9 mouse cellular contexts compared by ENCODE assay signal in genomic region chr1:181255450-181255849, GRCm38 (mm10). TPM values are rescaled to one million over a fixed set of nuclear protein-coding genes. Genes with fewer than 3 reads are reported as not detected.
DNase-seq lines count a peak whose midpoint lies in the region; ATAC-seq and TF ChIP-seq lines count a peak whose summit lies in the region.
"Had no signal": no experiment of that assay in that cellular context is flagged by ENCODE, and none has a peak within 500 bp of the region (broad histone marks: within the 10 kb centered on the region; RNA-seq: fewer than 3 reads in every experiment).

No protein-coding gene starts in this region.

- peak; percentile 12 for DNase-seq in lung, postnatal 0 days (ENCODE audit: low spot score)
- DNase-seq in lung, postnatal 36 days, result no peak
- DNase-seq in stomach, postnatal 0 days (ENCODE audit: low spot score), result no peak
- no peak for DNase-seq in ovary, adult 18-20 months (ENCODE audit: low spot score)

- no peaks in the 10 kb centered on the region for H3K27me3 ChIP-seq in lung, postnatal 0 days (replicated peaks; ENCODE audit: insufficient read depth, low read length)
- no peaks in the 10 kb centered on the region for H3K27me3 ChIP-seq in forebrain, embryonic 13.5 days
- H3K27me3 ChIP-seq in limb, embryonic 13.5 days, result peaks cover 9% of the 10 kb centered on the region; the same call in 1 of the 2 replicates
- no peaks in the 10 kb centered on the region for H3K27me3 ChIP-seq in stomach, postnatal 0 days (ENCODE audit: control insufficient read depth, insufficient read depth, low read length)
- H3K27me3 ChIP-seq: Patski had no signal

- 50% methylated on average over 9 of the region's 9 CpGs for WGBS in lung, postnatal 0 days
- 69% methylated on average over 9 of the region's 9 CpGs for WGBS in forebrain, embryonic 13.5 days
- 44% methylated on average over 9 of the region's 9 CpGs for WGBS in limb, embryonic 13.5 days
- 40% methylated on average over 9 of the region's 9 CpGs for WGBS in stomach, postnatal 0 days

- H3K36me3 ChIP-seq in lung, postnatal 0 days (ENCODE audit: insufficient read depth, low read length), result no peaks in the 10 kb centered on the region
- H3K36me3 ChIP-seq in forebrain, embryonic 13.5 days (ENCODE audit: poor library complexity, severe bottlenecking), result no peaks in the 10 kb centered on the region
- H3K36me3 ChIP-seq in limb, embryonic 13.5 days, result no peaks in the 10 kb centered on the region
- no peaks in the 10 kb centered on the region for H3K36me3 ChIP-seq in stomach, postnatal 0 days (ENCODE audit: control insufficient read depth, insufficient read depth, low read length)

- TF ChIP-seq CTCF in lung, postnatal 0 days (IDR thresholded peaks at IDR 0.05), result no peak
- TF ChIP-seq CTCF in stomach, postnatal 0 days (IDR thresholded peaks at IDR 0.05; ENCODE audit: low read depth), result no peak

- no peak for ATAC-seq in lung, postnatal 0 days
- no peak for ATAC-seq in forebrain, embryonic 13.5 days
- no peak for ATAC-seq in limb, embryonic 13.5 days (ENCODE audit: low FRiP score, low read depth)
- ATAC-seq in stomach, postnatal 0 days (ENCODE audit: low FRiP score, low TSS enrichment), result no peak
- no peak; the same call in 1 of the 2 replicates for ATAC-seq in megakaryocyte-erythroid progenitor cell, adult 5-6 weeks (replicated peaks; ENCODE audit: low FRiP score, low TSS enrichment, poor library complexity, severe bottlenecking)
- no peak for ATAC-seq in erythroid progenitor cell, adult 5-6 weeks (replicated peaks; ENCODE audit: low FRiP score, poor library complexity, severe bottlenecking)
- ATAC-seq: Patski had no signal

- no peaks in the 10 kb centered on the region for H3K9me3 ChIP-seq in lung, postnatal 0 days (ENCODE audit: low read length)
- H3K9me3 ChIP-seq in forebrain, embryonic 13.5 days (replicated peaks), result no peaks in the 10 kb centered on the region
- H3K9me3 ChIP-seq in limb, embryonic 13.5 days, result no peaks in the 10 kb centered on the region
- no peaks in the 10 kb centered on the region for H3K9me3 ChIP-seq in stomach, postnatal 0 days (ENCODE audit: control insufficient read depth, low read length)

- no peak for TF ChIP-seq EP300 in lung, postnatal 0 days (IDR thresholded peaks at IDR 0.05)
- TF ChIP-seq EP300 in stomach, postnatal 0 days (optimal IDR thresholded peaks at IDR 0.05), result no peak

- peaks cover 5% of the 10 kb centered on the region; the same call in 1 of the 2 replicates for H3K4me1 ChIP-seq in lung, postnatal 0 days (ENCODE audit: insufficient read depth, low read depth, low read length)
- H3K4me1 ChIP-seq in forebrain, embryonic 13.5 days, result peaks cover 33% of the 10 kb centered on the region
- H3K4me1 ChIP-seq in limb, embryonic 13.5 days, result peaks cover 58% of the 10 kb centered on the region
- H3K4me1 ChIP-seq in stomach, postnatal 0 days (replicated peaks; ENCODE audit: control insufficient read depth, insufficient read depth), result peaks cover 3% of the 10 kb centered on the region

- H3K4me2 ChIP-seq in lung, postnatal 0 days (replicated peaks; ENCODE audit: low read depth, low read length), result peak overlapping the region; percentile 82; the same call in 1 of the 2 replicates
- H3K4me2 ChIP-seq in forebrain, embryonic 13.5 days, result peak overlapping the region; percentile 69; the same call in 1 of the 2 replicates
- H3K4me2 ChIP-seq in limb, embryonic 13.5 days (replicated peaks), result peak overlapping the region; percentile 79; the same call in 1 of the 2 replicates
- H3K4me2 ChIP-seq in stomach, postnatal 0 days (replicated peaks; ENCODE audit: low read depth), result peak overlapping the region; percentile 76; the same call in 1 of the 2 replicates

- no peak overlapping the region for H3K4me3 ChIP-seq in lung, postnatal 0 days (ENCODE audit: low read depth, low read length)
- 0 out of 2 replicates have a peak overlapping the region, but pooled peaks have one; percentile 39 for H3K4me3 ChIP-seq in forebrain, embryonic 13.5 days
- no peak overlapping the region for H3K4me3 ChIP-seq in limb, embryonic 13.5 days
- no peak overlapping the region; the same call in 1 of the 2 replicates for H3K4me3 ChIP-seq in stomach, postnatal 0 days (ENCODE audit: low read depth, low read length)

- 0 out of 2 replicates have a peak overlapping the region, but pooled peaks have one; percentile 83 for H3K27ac ChIP-seq in lung, postnatal 0 days (ENCODE audit: low read length)
- H3K27ac ChIP-seq in forebrain, embryonic 13.5 days, result no peak overlapping the region
- no peak overlapping the region for H3K27ac ChIP-seq in limb, embryonic 13.5 days
- H3K27ac ChIP-seq in stomach, postnatal 0 days (replicated peaks), result peak overlapping the region; percentile 97

- H3K9ac ChIP-seq in lung, postnatal 0 days (replicated peaks; ENCODE audit: low read depth), result no peak overlapping the region
- H3K9ac ChIP-seq in forebrain, embryonic 13.5 days, result no peak overlapping the region
- H3K9ac ChIP-seq in limb, embryonic 13.5 days, result no peak overlapping the region
- H3K9ac ChIP-seq in stomach, postnatal 0 days (ENCODE audit: low read length), result no peak overlapping the region

RNA-seq across cellular contexts. Expression of gene Wdr26, which starts 43.6 kb away (rescaled TPM):
- polyA plus RNA-seq in lung, postnatal 0 days (2015; fragmentation: Nextera tagmentation; extraction: Ambion mirVana), result 49.1 and 50.9 TPM in 2 replicates
- polyA plus RNA-seq in forebrain, embryonic 13.5 days (2015; fragmentation: Nextera tagmentation; extraction: Ambion mirVana), result 44.7 and 45.2 TPM in 2 replicates
- polyA plus RNA-seq in limb, embryonic 13.5 days (2015; fragmentation: Nextera tagmentation; extraction: Ambion mirVana), result 40.5 and 44.4 TPM in 2 replicates
- polyA plus RNA-seq in stomach, postnatal 0 days (2015; fragmentation: Nextera tagmentation; extraction: Ambion mirVana), result 42.1 and 45.4 TPM in 2 replicates
- total RNA-seq in megakaryocyte-erythroid progenitor cell, adult 5-6 weeks (2014; fragmentation: Nextera tagmentation), result 93.5 and 155 TPM in 2 replicates
- total RNA-seq in megakaryocyte-erythroid progenitor cell, adult 5-6 weeks (2017), result 84.8 and 102 TPM in 2 replicates
- 344 and 373 TPM in 2 replicates for total RNA-seq in erythroid progenitor cell, adult 5-6 weeks (2015; ENCODE audit: low replicate concordance)
- 381 and 400 TPM in 2 replicates for total RNA-seq in erythroid progenitor cell, adult 5-6 weeks (2017; ENCODE audit: low replicate concordance)

Comparison
In these comparisons a context has a peak if more than half of its experiments do, and no peak if none do; other contexts are left out.
1. H3K27ac ChIP-seq: peak in lung, postnatal 0 days (single experiment) and stomach, postnatal 0 days (single experiment); none in forebrain, embryonic 13.5 days (single experiment) and limb, embryonic 13.5 days (single experiment).
2. Peak in every context shown above with its lines, with median percentiles within 50 percentile points of each other: H3K4me2 ChIP-seq.